Mouse (Mus musculus): ENCODE measurements around the gene Ccdc124. TPM values are rescaled to one million over a fixed set of nuclear protein-coding genes. Genes with fewer than 3 reads are reported as not detected.

Ccdc124 gene
- polyA plus RNA-seq (2015; fragmentation: Nextera tagmentation; extraction: Ambion mirVana) = 113 and 117 TPM in 2 replicates

- peak within 1 kb of the TSS; percentile 84 for H3K4me3 ChIP-seq
- WGBS = under 1% methylated on average over 46 of the region's 46 CpGs
- peak within 1 kb of the TSS; percentile 84 for H3K9ac ChIP-seq
- peak within 1 kb of the TSS; percentile 87 for H3K27ac ChIP-seq
- peak within 1 kb of the TSS; percentile 94 for H3K4me2 ChIP-seq (replicated peaks)
- no peaks in the 10 kb centered on the region for H3K9me3 ChIP-seq
- peak; percentile 90 for ATAC-seq (ENCODE audit: low FRiP score, low read depth)
- no peaks in the 10 kb centered on the region; the same call in 1 of the 2 replicates for H3K27me3 ChIP-seq
- peaks cover 21% of the 10 kb centered on the region for H3K4me1 ChIP-seq
- 0 out of 2 replicates have a peak, but pooled peaks cover 3% of the 10 kb centered on the region for H3K36me3 ChIP-seq
Measured at GRCm38 (mm10) chr8:70873364-70873985, at the start of gene Ccdc124. Gene Ccdc124, minus strand, starts transcription at chr8:70873935.

DNA sequence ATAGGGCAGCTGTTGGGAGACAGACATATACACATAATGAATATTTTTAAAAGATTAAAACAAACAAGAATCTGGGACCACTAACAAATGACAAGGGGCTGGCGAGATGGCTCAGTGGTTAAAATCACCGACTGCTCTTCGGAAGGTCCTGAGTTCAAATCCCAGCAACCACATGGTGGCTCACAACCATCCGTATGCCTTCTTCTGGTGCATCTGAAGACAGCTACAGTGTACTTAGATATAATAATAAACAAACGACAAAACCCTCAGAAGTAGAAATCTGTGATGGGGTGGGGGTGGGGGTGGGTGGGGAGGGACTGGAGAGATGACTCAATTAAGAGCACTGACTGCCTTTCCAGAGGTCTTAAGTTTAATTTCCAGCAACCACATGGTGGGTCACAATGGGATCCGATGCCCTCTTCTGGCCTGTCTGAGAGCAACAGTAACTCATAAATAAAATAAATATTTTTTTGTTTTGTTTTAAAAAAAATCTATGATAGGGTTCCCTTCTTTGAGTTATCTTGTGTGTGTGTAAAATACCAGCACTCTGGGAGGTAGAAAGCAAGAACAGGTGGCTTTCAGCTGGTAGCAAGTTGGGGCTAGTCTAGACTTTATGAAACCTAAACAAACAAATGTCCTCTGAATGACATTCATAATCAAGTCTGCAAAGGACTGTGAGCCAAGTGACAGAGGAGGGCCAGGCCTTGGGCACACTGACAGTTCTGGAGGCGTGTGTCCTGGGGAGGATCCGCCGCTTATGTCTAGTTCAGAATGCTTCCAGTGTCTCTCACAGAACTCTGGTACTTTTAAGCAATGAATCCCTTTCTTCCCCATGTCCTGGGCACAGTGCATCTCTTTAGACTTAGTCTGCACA, 46.6 kb upstream of the Ccdc124 start:
- no peak overlapping the region for H3K27ac ChIP-seq
- H3K4me2 ChIP-seq (replicated peaks) = no peak overlapping the region
- 93% methylated on average over 9 of the region's 9 CpGs for WGBS
- H3K4me1 ChIP-seq = no peaks in the 10 kb centered on the region
- no peak overlapping the region for H3K9ac ChIP-seq
- H3K27me3 ChIP-seq = no peaks in the 10 kb centered on the region
- no peak for ATAC-seq (ENCODE audit: low FRiP score, low read depth)
- no peaks in the 10 kb centered on the region for H3K9me3 ChIP-seq
- peaks cover 70% of the 10 kb centered on the region for H3K36me3 ChIP-seq
- H3K4me3 ChIP-seq = no peak overlapping the region

DNA sequence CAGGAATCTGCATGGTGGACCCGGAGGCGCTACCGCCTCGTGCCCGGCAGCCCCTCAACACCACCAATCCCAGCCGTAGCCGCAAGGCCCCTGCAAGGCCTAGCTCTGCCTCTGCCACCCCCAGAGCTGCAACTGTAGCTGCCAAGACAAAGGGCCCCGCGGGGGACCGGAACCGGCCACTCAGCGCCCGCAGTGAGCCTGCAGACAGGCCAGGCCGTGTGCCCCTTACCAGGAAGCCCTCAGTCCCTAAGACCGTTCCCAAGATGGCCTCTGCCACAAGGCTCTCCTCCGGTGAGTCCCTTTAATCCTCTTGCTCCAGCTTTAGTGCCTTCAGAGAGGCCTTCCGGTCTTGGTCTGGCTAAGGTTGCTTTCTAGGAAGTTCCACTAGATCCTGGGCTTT, 41.0 kb upstream of the Ccdc124 start:
- no peaks in the 10 kb centered on the region for H3K4me1 ChIP-seq
- no peak overlapping the region for H3K27ac ChIP-seq
- H3K9ac ChIP-seq = no peak overlapping the region
- H3K9me3 ChIP-seq = no peaks in the 10 kb centered on the region
- no peak overlapping the region for H3K4me3 ChIP-seq
- ATAC-seq (ENCODE audit: low FRiP score, low read depth) = no peak
- H3K4me2 ChIP-seq (replicated peaks) = no peak overlapping the region
- 96% methylated on average over 17 of the region's 17 CpGs for WGBS
- no peaks in the 10 kb centered on the region for H3K27me3 ChIP-seq
- H3K36me3 ChIP-seq = peaks cover 92% of the 10 kb centered on the region

- WGBS = 92% methylated on average over 26 of the region's 26 CpGs
Measured at GRCm38 (mm10) chr8:70913523-70913922, 39.8 kb upstream of the Ccdc124 start.

GRCm38 (mm10) chr8:70912955-70913354, 39.2 kb upstream of the Ccdc124 start:
- no peaks in the 10 kb centered on the region for H3K9me3 ChIP-seq
- no peak overlapping the region for H3K4me3 ChIP-seq
- no peaks in the 10 kb centered on the region for H3K27me3 ChIP-seq
- ATAC-seq (ENCODE audit: low FRiP score, low read depth) = no peak
- 91% methylated on average over 30 of the region's 30 CpGs for WGBS
- H3K4me2 ChIP-seq (replicated peaks) = no peak overlapping the region
- no peaks in the 10 kb centered on the region for H3K4me1 ChIP-seq
- no peak overlapping the region for H3K27ac ChIP-seq
- peaks cover 80% of the 10 kb centered on the region for H3K36me3 ChIP-seq
- no peak overlapping the region for H3K9ac ChIP-seq

More at GRCm38 (mm10) chr8:70913523-70913922, 39.8 kb upstream of the Ccdc124 start:
- Histone ChIP-seq H3K4me2 (replicated peaks) (no peak overlapping the region), H3K27me3 (no peaks in the 10 kb centered on the region), H3K9ac (no peak overlapping the region), H3K4me3 (no peak overlapping the region), H3K27ac (no peak overlapping the region), H3K9me3 (no peaks in the 10 kb centered on the region), H3K36me3 (peaks cover 86% of the 10 kb centered on the region), H3K4me1 (no peaks in the 10 kb centered on the region)
- ATAC-seq (ENCODE audit: low FRiP score, low read depth) = no peak

DNA sequence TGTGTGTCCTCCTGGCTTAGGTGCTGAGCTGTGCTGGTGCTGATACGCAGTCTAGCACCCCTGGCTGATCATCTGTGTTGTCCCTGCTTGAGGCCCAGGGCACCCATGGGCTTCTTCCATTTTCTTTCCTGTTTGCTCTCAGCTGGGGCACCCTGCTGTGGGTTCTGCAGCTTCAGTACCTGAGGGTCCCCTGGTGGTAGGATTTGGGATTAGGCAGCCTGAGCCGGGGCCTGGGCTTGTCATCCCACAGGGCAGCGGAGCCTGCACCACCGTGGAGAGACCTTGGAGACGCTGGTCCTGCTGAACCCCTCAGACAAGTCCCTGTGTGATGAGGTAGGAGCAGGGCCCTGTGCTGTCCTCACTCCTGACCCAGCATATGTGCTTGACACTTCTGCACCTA, 37.9 kb upstream of the Ccdc124 start:
- Histone ChIP-seq H3K4me1 (peaks cover 12% of the 10 kb centered on the region), H3K9ac (no peak overlapping the region)

GRCm38 (mm10) chr8:70907518-70907917, 33.8 kb upstream of the Ccdc124 start:
- Histone ChIP-seq H3K4me3 (no peak overlapping the region), H3K27ac (no peak overlapping the region), H3K36me3 (peaks cover 26% of the 10 kb centered on the region), H3K4me1 (peaks cover 20% of the 10 kb centered on the region), H3K4me2 (replicated peaks) (no peak overlapping the region), H3K27me3 (0 out of 2 replicates have a peak, but pooled peaks cover 6% of the 10 kb centered on the region), H3K9me3 (no peaks in the 10 kb centered on the region), H3K9ac (no peak overlapping the region)
- 89% methylated on average over 2 of the region's 2 CpGs for WGBS
- ATAC-seq (ENCODE audit: low FRiP score, low read depth) = no peak

More for the DNA sequence above, 37.9 kb upstream of the Ccdc124 start:
- Histone ChIP-seq H3K27ac (no peak overlapping the region), H3K4me2 (replicated peaks) (no peak overlapping the region), H3K9me3 (no peaks in the 10 kb centered on the region), H3K27me3 (no peaks in the 10 kb centered on the region), H3K4me3 (no peak overlapping the region), H3K36me3 (peaks cover 67% of the 10 kb centered on the region)
- WGBS = 79% methylated on average over 5 of the region's 5 CpGs
- no peak for ATAC-seq (ENCODE audit: low FRiP score, low read depth)

GRCm38 (mm10) chr8:70905831-70906736, 32.3 kb upstream of the Ccdc124 start, which contains the start of gene Map1s:
Gene Map1s, plus strand, starts transcription at chr8:70905932.
- Histone ChIP-seq H3K4me2 (replicated peaks) (peak within 1 kb of the TSS; percentile 93), H3K27me3 (0 out of 2 replicates have a peak, but pooled peaks cover 6% of the 10 kb centered on the region), H3K4me1 (peaks cover 20% of the 10 kb centered on the region), H3K9me3 (no peaks in the 10 kb centered on the region), H3K36me3 (peaks cover 12% of the 10 kb centered on the region), H3K27ac (peak within 1 kb of the TSS; percentile 93), H3K4me3 (peak within 1 kb of the TSS; percentile 90), H3K9ac (peak within 1 kb of the TSS; percentile 92)
- ATAC-seq (ENCODE audit: low FRiP score, low read depth) = peak; percentile 94
- under 1% methylated on average over 82 of the region's 86 CpGs for WGBS

- Histone ChIP-seq H3K27me3 (0 out of 2 replicates have a peak, but pooled peaks cover 6% of the 10 kb centered on the region), H3K9ac (peak overlapping the region; percentile 92), H3K4me3 (peak overlapping the region; percentile 90), H3K4me2 (replicated peaks) (peak overlapping the region; percentile 93), H3K27ac (peak overlapping the region; percentile 93; the same call in 1 of the 2 replicates), H3K36me3 (0 out of 2 replicates have a peak, but pooled peaks cover 6% of the 10 kb centered on the region), H3K4me1 (peaks cover 20% of the 10 kb centered on the region), H3K9me3 (no peaks in the 10 kb centered on the region)
- WGBS = 14% methylated on average over 8 of the region's 8 CpGs
- peak; percentile 41 for ATAC-seq (ENCODE audit: low FRiP score, low read depth)
Measured at GRCm38 (mm10) chr8:70905463-70905830, 31.7 kb upstream of the Ccdc124 start.

DNA sequence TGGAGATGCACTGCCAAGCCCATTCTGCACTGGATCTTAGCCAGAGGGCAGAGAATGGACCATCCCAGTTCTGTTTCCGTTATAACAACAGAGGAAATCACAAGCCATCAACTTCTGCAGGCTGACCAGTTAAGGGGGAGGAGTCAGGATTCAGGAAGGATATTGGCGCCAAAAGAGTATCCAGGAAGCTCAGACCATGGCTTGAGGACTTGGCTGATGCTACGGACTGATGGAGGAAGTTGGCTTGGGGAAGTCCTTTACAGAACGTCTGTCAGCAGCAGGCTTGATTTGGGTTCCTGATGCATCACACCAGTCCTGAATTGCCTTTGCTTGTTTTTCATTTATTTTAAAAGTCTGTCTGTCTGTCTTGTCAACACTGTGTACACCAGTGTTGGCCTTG, 30.8 kb upstream of the Ccdc124 start:
- WGBS = 65% methylated on average over 4 of the region's 4 CpGs
- Histone ChIP-seq H3K4me3 (no peak overlapping the region), H3K27me3 (0 out of 2 replicates have a peak, but pooled peaks cover 6% of the 10 kb centered on the region), H3K4me1 (peaks cover 20% of the 10 kb centered on the region), H3K9me3 (no peaks in the 10 kb centered on the region), H3K27ac (no peak overlapping the region), H3K36me3 (0 out of 2 replicates have a peak, but pooled peaks cover 4% of the 10 kb centered on the region), H3K4me2 (replicated peaks) (no peak overlapping the region), H3K9ac (no peak overlapping the region)
- no peak for ATAC-seq (ENCODE audit: low FRiP score, low read depth)

GRCm38 (mm10) chr8:70903582-70903981, 29.8 kb upstream of the Ccdc124 start:
- H3K9ac ChIP-seq = 0 out of 2 replicates have a peak overlapping the region, but pooled peaks have one; percentile 2
- no peak for ATAC-seq (ENCODE audit: low FRiP score, low read depth)
- H3K27ac ChIP-seq = no peak overlapping the region
- H3K4me2 ChIP-seq (replicated peaks) = no peak overlapping the region
- H3K4me1 ChIP-seq = peaks cover 24% of the 10 kb centered on the region
- no peak overlapping the region for H3K4me3 ChIP-seq
- no peaks in the 10 kb centered on the region for H3K36me3 ChIP-seq
- 0 out of 2 replicates have a peak, but pooled peaks cover 6% of the 10 kb centered on the region for H3K27me3 ChIP-seq
- H3K9me3 ChIP-seq = no peaks in the 10 kb centered on the region
